ENCODE assay signal across 7 mouse cellular contexts in the genomic region with DNA sequence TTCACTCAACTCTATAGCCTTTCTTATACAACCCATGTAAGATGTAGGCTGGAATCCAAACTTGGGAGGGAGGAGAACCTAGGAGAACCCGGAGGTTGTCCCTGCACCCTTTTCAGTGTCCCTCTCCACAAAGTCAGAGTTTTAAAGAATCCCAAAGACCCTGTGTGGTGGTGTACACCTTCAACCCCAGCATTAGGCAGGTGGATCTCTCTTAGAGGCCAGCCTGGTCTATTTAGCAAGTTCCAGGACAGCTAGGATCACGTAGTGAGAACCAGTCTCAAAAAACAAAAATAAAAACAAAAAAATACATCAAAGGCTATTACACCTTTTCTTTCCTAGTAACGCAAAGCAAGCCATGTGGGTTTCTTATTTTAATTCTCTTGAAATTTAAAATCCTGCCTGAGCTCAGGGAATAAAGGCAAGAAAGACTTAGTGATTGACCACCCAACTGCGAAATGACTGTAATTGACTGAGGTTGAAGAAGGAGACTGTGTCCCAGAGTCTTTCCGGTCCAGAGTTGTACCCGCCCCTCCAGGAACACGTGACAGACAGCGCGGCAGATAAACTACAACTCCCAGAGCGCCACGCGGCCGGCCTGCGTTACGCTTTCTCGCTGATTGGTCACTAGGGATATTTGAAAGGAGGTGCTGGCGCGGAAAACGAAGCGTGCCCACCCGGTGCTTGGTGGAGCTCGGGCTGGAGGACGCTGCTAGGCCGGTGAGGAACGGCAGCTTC. TPM values are rescaled to one million over a fixed set of nuclear protein-coding genes. Genes with fewer than 3 reads are reported as not detected.
DNase-seq lines count a peak whose midpoint lies in the region; ATAC-seq and TF ChIP-seq lines count a peak whose summit lies in the region.

Gene Espl1 (plus strand): TSS at position 634 of the 735 bp plus-strand sequence.

- H3K27ac ChIP-seq in embryonic facial prominence, embryonic 12.5 days, result peak within 1 kb of the TSS; percentile 50; the same call in 1 of the 2 replicates
- peak within 1 kb of the TSS; percentile 56 for H3K27ac ChIP-seq in heart, adult 2 months
- H3K27ac ChIP-seq in limb, embryonic 13.5 days, result no peak within 1 kb of the TSS
- H3K27ac ChIP-seq in midbrain, embryonic 16.5 days (ENCODE audit: low read length), result 0 out of 2 replicates have a peak within 1 kb of the TSS, but pooled peaks have one; percentile 12

- 7% methylated on average over 25 of the region's 25 CpGs for WGBS in embryonic facial prominence, embryonic 12.5 days
- WGBS in heart, adult 2 months, result 4% methylated on average over 25 of the region's 25 CpGs
- 8% methylated on average over 25 of the region's 25 CpGs for WGBS in limb, embryonic 13.5 days
- 7% methylated on average over 25 of the region's 25 CpGs for WGBS in midbrain, embryonic 16.5 days

- H3K9me3 ChIP-seq in embryonic facial prominence, embryonic 12.5 days, result no peaks in the 10 kb centered on the region
- no peaks in the 10 kb centered on the region for H3K9me3 ChIP-seq in limb, embryonic 13.5 days
- H3K9me3 ChIP-seq in midbrain, embryonic 16.5 days (replicated peaks; ENCODE audit: control insufficient read depth, low read length, poor library complexity, severe bottlenecking), result no peaks in the 10 kb centered on the region

- peaks cover 22% of the 10 kb centered on the region for H3K36me3 ChIP-seq in embryonic facial prominence, embryonic 12.5 days
- no peaks in the 10 kb centered on the region for H3K36me3 ChIP-seq in heart, adult 2 months (ENCODE audit: control insufficient read depth, insufficient read depth, low read length)
- H3K36me3 ChIP-seq in limb, embryonic 13.5 days, result peaks cover 27% of the 10 kb centered on the region
- H3K36me3 ChIP-seq in midbrain, embryonic 16.5 days (ENCODE audit: control insufficient read depth, insufficient read depth, low read length), result no peaks in the 10 kb centered on the region

- peak within 1 kb of the TSS; percentile 91 for H3K4me2 ChIP-seq in embryonic facial prominence, embryonic 12.5 days (replicated peaks)
- H3K4me2 ChIP-seq in limb, embryonic 13.5 days (replicated peaks), result peak within 1 kb of the TSS; percentile 89
- peak within 1 kb of the TSS; percentile 77 for H3K4me2 ChIP-seq in midbrain, embryonic 16.5 days (ENCODE audit: low read length)

- H3K27me3 ChIP-seq in embryonic facial prominence, embryonic 12.5 days, result no peaks in the 10 kb centered on the region
- H3K27me3 ChIP-seq in heart, adult 2 months (ENCODE audit: control insufficient read depth, insufficient read depth, low read length), result no peaks in the 10 kb centered on the region
- H3K27me3 ChIP-seq in limb, embryonic 13.5 days, result no peaks in the 10 kb centered on the region
- H3K27me3 ChIP-seq in midbrain, embryonic 16.5 days (ENCODE audit: control insufficient read depth, insufficient read depth, low read depth, low read length), result no peaks in the 10 kb centered on the region

- no peaks in the 10 kb centered on the region for H3K79me2 ChIP-seq in heart, adult 2 months (replicated peaks; ENCODE audit: control insufficient read depth, insufficient read depth, low read length)

- peak; percentile 42; the same call in 1 of the 2 replicates for TF ChIP-seq EP300 in heart, adult 2 months (IDR thresholded peaks at IDR 0.05; ENCODE audit: insufficient read depth, low read depth, low read length)

- ATAC-seq in embryonic facial prominence, embryonic 12.5 days (ENCODE audit: insufficient number of reproducible peaks, insufficient read depth, low FRiP score, low TSS enrichment), result peak; percentile 95
- ATAC-seq in limb, embryonic 13.5 days (ENCODE audit: low FRiP score, low read depth), result peak; percentile 99
- peak; percentile 98 for ATAC-seq in midbrain, embryonic 16.5 days

- TF ChIP-seq POLR2A in heart, adult 2 months (IDR thresholded peaks at IDR 0.05; ENCODE audit: insufficient read depth, low read depth, low read length), result peak; percentile 81

- peak within 1 kb of the TSS; percentile 82 for H3K4me3 ChIP-seq in embryonic facial prominence, embryonic 12.5 days
- H3K4me3 ChIP-seq in heart, adult 2 months, result peak within 1 kb of the TSS; percentile 80
- peak within 1 kb of the TSS; percentile 71 for H3K4me3 ChIP-seq in limb, embryonic 13.5 days
- H3K4me3 ChIP-seq in midbrain, embryonic 16.5 days (ENCODE audit: low read depth, low read length), result peak within 1 kb of the TSS; percentile 42

- intact Hi-C loops in heart, adult 2 months (cut with DNase I), result no loop called here

- TF ChIP-seq CTCF in heart, adult 2 months (IDR thresholded peaks at IDR 0.05), result no peak

- 0 out of 2 replicates have a peak, but pooled peaks cover 9% of the 10 kb centered on the region for H3K4me1 ChIP-seq in embryonic facial prominence, embryonic 12.5 days
- H3K4me1 ChIP-seq in heart, adult 2 months (ENCODE audit: control insufficient read depth, insufficient read depth, low read length), result peaks cover 2% of the 10 kb centered on the region; the same call in 1 of the 2 replicates
- H3K4me1 ChIP-seq in limb, embryonic 13.5 days, result peaks cover 6% of the 10 kb centered on the region
- H3K4me1 ChIP-seq in midbrain, embryonic 16.5 days (ENCODE audit: control insufficient read depth, insufficient read depth, low read length), result peaks cover 7% of the 10 kb centered on the region

- DNase-seq in adrenal gland, postnatal 25 days, result peak; percentile 91
- DNase-seq in heart, adult 2 months, result peak; percentile 94 to 95
- DNase-seq in kidney, adult 8-10 months, result peak; percentile 92 to 95
- peak; percentile 91 to 97 for DNase-seq in spleen, postnatal 10 days (ENCODE audit: low spot score in 2 of 2)

- H3K9ac ChIP-seq in embryonic facial prominence, embryonic 12.5 days, result peak within 1 kb of the TSS; percentile 65
- H3K9ac ChIP-seq in heart, adult 2 months (ENCODE audit: low read depth, low read length), result peak within 1 kb of the TSS; percentile 30; the same call in 1 of the 2 replicates
- H3K9ac ChIP-seq in limb, embryonic 13.5 days, result peak within 1 kb of the TSS; percentile 68
- H3K9ac ChIP-seq in midbrain, embryonic 16.5 days (ENCODE audit: low read depth, low read length), result 0 out of 2 replicates have a peak within 1 kb of the TSS, but pooled peaks have one; percentile 15

RNA-seq across cellular contexts. Expression of gene Espl1, which starts in this region (rescaled TPM):
- total RNA-seq in adrenal gland, postnatal 25 days (2021), result 4.1 and 6.3 TPM in 2 replicates
- 36.1 and 37.1 TPM in 2 replicates for polyA plus RNA-seq in embryonic facial prominence, embryonic 12.5 days (2016; fragmentation: Nextera tagmentation; extraction: Ambion mirVana)
- 1 to 10 TPM; 1.0 to 1.4 TPM for total RNA-seq in heart, adult 2 months (2021)
- 1.6 and 2.4 TPM in 2 replicates for polyA plus RNA-seq in heart, adult 2 months (2012; rRNA removed)
- 23.7 and 32.2 TPM in 2 replicates for polyA plus RNA-seq in limb, embryonic 13.5 days (2015; fragmentation: Nextera tagmentation; extraction: Ambion mirVana)
- 4.0 and 4.7 TPM in 2 replicates for polyA plus RNA-seq in midbrain, embryonic 16.5 days (2015; fragmentation: Nextera tagmentation; extraction: Ambion mirVana)

Comparison
In these comparisons a context has a peak if more than half of its experiments do, and no peak if none do; other contexts are left out.
1. H3K9ac ChIP-seq: peak in every context shown above with its lines; median percentile 68 in limb, embryonic 13.5 days; 65 in embryonic facial prominence, embryonic 12.5 days; 30 in heart, adult 2 months; 15 in midbrain, embryonic 16.5 days.